Mouse (Mus musculus) lung, postnatal 25 days (tissue): ENCODE results near the gene Rab17.

Experiments
- DNase-seq: peaks from one replicate; pipeline ENCODE4 v3.0.0; 2022; ENCODE audit warnings: low spot score

Gene Rab17

GRCm38 (mm10) chr1:90995916-90996315 lies 26.5 kb upstream of the Rab17 start:
- DNase-seq = no peak

- no peak for DNase-seq
These were observed 11.9 kb upstream of the Rab17 start for GRCm38 (mm10) chr1:90981346-90981745.

- DNase-seq = peak; percentile 48
These were observed 11.3 kb upstream of the Rab17 start for GRCm38 (mm10) chr1:90980638-90981330.

GRCm38 (mm10) chr1:90975960-90976359 lies 6.5 kb upstream of the Rab17 start:
- DNase-seq = no peak

GRCm38 (mm10) chr1:90974906-90975649 lies 5.6 kb upstream of the Rab17 start:
- DNase-seq = no peak

- no peak for DNase-seq
These were observed 4.1 kb upstream of the Rab17 start for GRCm38 (mm10) chr1:90973574-90973911.

- DNase-seq = peak; percentile 93
These were observed 3.6 kb upstream of the Rab17 start for GRCm38 (mm10) chr1:90972911-90973573.

- DNase-seq = no peak
These were observed 475 bp upstream of the Rab17 start for GRCm38 (mm10) chr1:90969881-90970390.

GRCm38 (mm10) chr1:90968649-90969048 lies 812 bp downstream of the Rab17 start:
- no peak for DNase-seq

- DNase-seq = peak; percentile 80
These were observed 1.9 kb downstream of the Rab17 start for GRCm38 (mm10) chr1:90967583-90967982.

- DNase-seq = peak; percentile 33
These were observed 6.5 kb downstream of the Rab17 start for GRCm38 (mm10) chr1:90962994-90963393.

- no peak for DNase-seq
These were observed 6.9 kb downstream of the Rab17 start for GRCm38 (mm10) chr1:90962526-90962925.

- DNase-seq = peak; percentile 70
These were observed 13.0 kb downstream of the Rab17 start for GRCm38 (mm10) chr1:90956245-90957096.

GRCm38 (mm10) chr1:90953688-90954087 lies 15.8 kb downstream of the Rab17 start:
- no peak for DNase-seq

- DNase-seq = no peak
These were observed 16.7 kb downstream of the Rab17 start, which contains the start of gene Prlh for GRCm38 (mm10) chr1:90952808-90953207. Gene Prlh, plus strand, starts transcription at chr1:90953108.

- peak; percentile 43 for DNase-seq
These were observed 17.8 kb downstream of the Rab17 start for GRCm38 (mm10) chr1:90951670-90952069.

GRCm38 (mm10) chr1:90949309-90949708 lies 20.2 kb downstream of the Rab17 start:
- no peak for DNase-seq

GRCm38 (mm10) chr1:90947252-90947651 lies 22.2 kb downstream of the Rab17 start:
- no peak for DNase-seq

GRCm38 (mm10) chr1:90945171-90945570 lies 24.3 kb downstream of the Rab17 start:
- DNase-seq = no peak

GRCm38 (mm10) chr1:90939980-90940379 lies 29.5 kb downstream of the Rab17 start:
- DNase-seq = no peak

GRCm38 (mm10) chr1:90936990-90937389 lies 32.5 kb downstream of the Rab17 start:
- no peak for DNase-seq

GRCm38 (mm10) chr1:90933001-90933400 lies 36.5 kb downstream of the Rab17 start:
- no peak for DNase-seq
